Mouse (Mus musculus) CH12.LX (cell line): Measurements from ENCODE around the gene Slc47a2.
A peak's percentile ranks its signal among the peaks of the same experiment; 100 is the strongest.

Experiments used
- BHLHE40 ChIP-seq: IDR thresholded peaks from 2 replicates; pipeline ENCODE4 v1.6.1; 2011; ENCODE audit warnings: mild to moderate bottlenecking, low read depth, low read length, improper control_type of control experiment
- CHD1 ChIP-seq: IDR thresholded peaks from 2 replicates; pipeline ENCODE4 v1.6.1; 2012; ENCODE audit warnings: low read depth, low read length, improper control_type of control experiment, inconsistent platforms
- CTCF ChIP-seq, 2 experiments: IDR thresholded peaks in 1 of 2; conservative IDR thresholded peaks in 1 of 2; 2 replicates each; pipeline ENCODE4 v1.5.1; 2011 to 2012; ENCODE audit warnings: low read depth in 2 of 2, low read length in 2 of 2, improper control_type of control experiment in 1 of 2, inconsistent platforms in 1 of 2, mild to moderate bottlenecking in 1 of 2, moderate library complexity in 1 of 2
- E2F4 ChIP-seq: IDR thresholded peaks from 2 replicates; pipeline ENCODE4 v1.6.1; 2011; ENCODE audit warnings: low read depth, low read length, improper control_type of control experiment; ENCODE audit not compliant: insufficient replicate concordance
- ELF1 ChIP-seq: IDR thresholded peaks from 2 replicates; pipeline ENCODE4 v1.6.1; 2014; ENCODE audit warnings: low read depth, mild to moderate bottlenecking, inconsistent platforms, low read length, improper control_type of control experiment
- EP300 ChIP-seq: IDR thresholded peaks from 2 replicates; pipeline ENCODE4 v1.6.1; 2011; ENCODE audit warnings: low read length, improper control_type of control experiment
- POLR2A ChIP-seq: IDR thresholded peaks from 2 replicates; pipeline ENCODE4 v1.6.1; 2011; ENCODE audit warnings: low read depth, mild to moderate bottlenecking, improper control_type of control experiment, low read length
- POLR2AphosphoS2 ChIP-seq: IDR thresholded peaks from 2 replicates; pipeline ENCODE4 v1.6.1; 2011; ENCODE audit warnings: low read depth, low read length, improper control_type of control experiment
- TCF12 ChIP-seq: IDR thresholded peaks from 2 replicates; pipeline ENCODE4 v1.6.1; 2014; ENCODE audit warnings: low read depth, mild to moderate bottlenecking, inconsistent platforms, low read length, improper control_type of control experiment
- USF1 ChIP-seq: IDR thresholded peaks from 2 replicates; pipeline ENCODE4 v1.6.1; 2014; ENCODE audit warnings: low read depth, mild to moderate bottlenecking, inconsistent platforms, low read length, improper control_type of control experiment

DNA sequence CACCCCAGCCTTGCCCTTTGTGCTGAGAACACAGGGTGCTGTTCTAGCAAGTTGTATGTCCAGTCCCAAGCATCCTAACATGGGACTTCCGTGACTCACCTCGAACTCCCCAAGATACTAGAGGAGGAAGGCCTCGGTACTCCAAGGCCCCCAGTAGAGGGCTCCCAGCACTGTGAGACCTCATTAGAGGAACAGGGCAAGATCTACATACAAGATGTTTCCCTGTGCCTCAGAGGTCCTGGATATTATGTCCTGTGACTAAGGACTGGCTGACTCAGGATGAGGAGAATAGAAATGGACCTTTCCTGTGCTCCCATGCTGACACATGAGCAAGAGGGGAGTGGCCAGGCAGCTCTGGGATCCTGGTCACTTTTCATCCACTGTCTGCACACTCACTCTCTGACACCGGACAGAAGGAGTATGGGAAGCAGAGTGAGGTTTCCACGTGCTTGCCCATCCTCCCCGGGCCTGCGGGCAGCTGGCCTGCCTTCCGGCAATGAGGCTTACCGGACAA, 9.5 kb upstream of the Slc47a2 start:
- TF ChIP-seq CTCF (conservative IDR thresholded peaks at IDR 0.05 in 1 of 2, IDR thresholded peaks at IDR 0.05 in 1 of 2; ENCODE audit: low read depth in 2 of 2, low read length in 2 of 2) = peak in 1 of 2 experiments; percentile 58; a peak in 2 of 4 replicates
- TF ChIP-seq POLR2A = no peak
- no peak for TF ChIP-seq EP300
- no peak for TF ChIP-seq ELF1
- TF ChIP-seq POLR2AphosphoS2 = no peak
- no peak for TF ChIP-seq BHLHE40
- TF ChIP-seq TCF12 = no peak
- no peak for TF ChIP-seq CHD1
- no peak for TF ChIP-seq USF1
- no peak for TF ChIP-seq E2F4
